Mouse (Mus musculus) forebrain, embryonic 12.5 days (tissue): ENCODE results near the gene Large2. TPM values are rescaled to one million over a fixed set of nuclear protein-coding genes. Genes with fewer than 3 reads are reported as not detected.
A peak's percentile ranks its signal among the peaks of the same experiment; 100 is the strongest.
"Not testable (repeated sequence)": the region's sequence is repeated elsewhere in the genome, so short reads cannot be mapped to it uniquely, and the experiment has no call there.

Experiments
- ATAC-seq: fragments of 200-750 bp; cut with Nextera tagmentation; 2 replicates; pipeline ENCODE4 v1.8.0; 2017; ENCODE audit warnings: moderate TSS enrichment; ENCODE audit not compliant: low FRiP score
- H3K27ac ChIP-seq: fragments of 300-500 bp; sonication (generic); 2 replicates; pipeline ENCODE4 v1.5.1; 2016; ENCODE audit warnings: mild to moderate bottlenecking
- H3K27me3 ChIP-seq: fragments of 300-500 bp; sonication (generic); 2 replicates; pipeline ENCODE4 v1.6.1; 2016; ENCODE audit warnings: mild to moderate bottlenecking
- H3K36me3 ChIP-seq: fragments of 300-500 bp; sonication (generic); replicated peaks from 2 replicates; pipeline ENCODE4 v1.6.1; 2016; ENCODE audit warnings: mild to moderate bottlenecking
- H3K4me1 ChIP-seq: fragments of 300-500 bp; sonication (generic); 2 replicates; pipeline ENCODE4 v1.6.1; 2016
- H3K4me2 ChIP-seq: fragments of 300-500 bp; sonication (generic); 2 replicates; pipeline ENCODE4 v1.6.1; 2016; ENCODE audit warnings: mild to moderate bottlenecking, moderate library complexity
- H3K4me3 ChIP-seq: fragments of 300-500 bp; sonication (generic); replicated peaks from 2 replicates; pipeline ENCODE4 v1.5.1; 2016; ENCODE audit warnings: mild to moderate bottlenecking
- H3K9ac ChIP-seq: fragments of 300-500 bp; sonication (generic); 2 replicates; pipeline ENCODE4 v1.6.1; 2016; ENCODE audit warnings: mild to moderate bottlenecking
- H3K9me3 ChIP-seq: fragments of 300-500 bp; sonication (generic); 2 replicates; pipeline ENCODE4 v1.6.1; 2016
- WGBS: fragments of 180-500 bp; shearing (Covaris S2); methylation state at CpG from one replicate; pipeline ENCODE4 v1.1.7; 2016; 5-methylcytosine and 5-hydroxymethylcytosine counted together
- polyA plus RNA-seq: library from polyadenylated mRNA; unstranded; fragments of >200 nt; fragmentation: Nextera tagmentation; extraction: Ambion mirVana; gene quantifications from 2 replicates; pipeline ENCODE4 v1.2.1, GENCODE M21; 2016

Large2 gene
- polyA plus RNA-seq, 1 experiment from 2014 or later: 5.5 TPM

GRCm38 (mm10) chr2:92401091-92401561 lies 26.5 kb upstream of the Large2 start, which contains the start of gene Mapk8ip1:
Gene Mapk8ip1 (minus strand): TSS chr2:92401263.
- H3K4me1 ChIP-seq: peaks cover 45% of the 10 kb centered on the region
- peak within 1 kb of the TSS; percentile 89 for H3K9ac ChIP-seq
- peak; percentile 71 for ATAC-seq
- H3K27me3 ChIP-seq: no peaks in the 10 kb centered on the region
- H3K9me3 ChIP-seq: no peaks in the 10 kb centered on the region
- peaks cover 26% of the 10 kb centered on the region for H3K36me3 ChIP-seq
- peak within 1 kb of the TSS; percentile 81 for H3K4me3 ChIP-seq
- 3% methylated on average over 29 of the region's 59 CpGs for WGBS
- H3K4me2 ChIP-seq: peak within 1 kb of the TSS; percentile 92
- H3K27ac ChIP-seq: peak within 1 kb of the TSS; percentile 50; the same call in 1 of the 2 replicates

- peak overlapping the region; percentile 81 for H3K4me3 ChIP-seq
- peak overlapping the region; percentile 89 for H3K9ac ChIP-seq
- H3K27ac ChIP-seq: peak overlapping the region; percentile 50; the same call in 1 of the 2 replicates
- H3K4me2 ChIP-seq: peak overlapping the region; percentile 92
- WGBS: 1% methylated on average over 22 of the region's 22 CpGs
- ATAC-seq: peak; percentile 37; the same call in 1 of the 2 replicates
- H3K9me3 ChIP-seq: no peaks in the 10 kb centered on the region
- H3K4me1 ChIP-seq: peaks cover 40% of the 10 kb centered on the region
- H3K27me3 ChIP-seq: no peaks in the 10 kb centered on the region
- H3K36me3 ChIP-seq: peaks cover 21% of the 10 kb centered on the region
Measured at GRCm38 (mm10) chr2:92400682-92401081, 26.0 kb upstream of the Large2 start.

GRCm38 (mm10) chr2:92399877-92400276 lies 25.2 kb upstream of the Large2 start:
- not testable (repeated sequence) for H3K9me3 ChIP-seq, H3K27ac ChIP-seq, ATAC-seq, H3K9ac ChIP-seq, H3K27me3 ChIP-seq
- peaks cover 38% of the 10 kb centered on the region for H3K4me1 ChIP-seq
- WGBS: 44% methylated on average over 3 of the region's 4 CpGs
- H3K4me3 ChIP-seq: peak overlapping the region; percentile 81
- H3K36me3 ChIP-seq: peaks cover 13% of the 10 kb centered on the region
- H3K4me2 ChIP-seq: peak overlapping the region; percentile 92

GRCm38 (mm10) chr2:92397436-92397835 lies 22.8 kb upstream of the Large2 start:
- H3K27me3 ChIP-seq: 0 out of 2 replicates have a peak, but pooled peaks cover 10% of the 10 kb centered on the region
- H3K4me1 ChIP-seq: peaks cover 45% of the 10 kb centered on the region
- H3K27ac ChIP-seq: 0 out of 2 replicates have a peak overlapping the region, but pooled peaks have one; percentile 25
- no peak overlapping the region for H3K4me3 ChIP-seq
- H3K4me2 ChIP-seq: no peak overlapping the region
- H3K9me3 ChIP-seq: no peaks in the 10 kb centered on the region
- ATAC-seq: no peak
- no peaks in the 10 kb centered on the region for H3K36me3 ChIP-seq
- WGBS: 89% methylated on average over 1 of the region's 1 CpGs
- no peak overlapping the region for H3K9ac ChIP-seq

GRCm38 (mm10) chr2:92395535-92395934 lies 20.9 kb upstream of the Large2 start:
- Histone ChIP-seq H3K27me3 (0 out of 2 replicates have a peak, but pooled peaks cover 10% of the 10 kb centered on the region), H3K4me3 (no peak overlapping the region), H3K9ac (no peak overlapping the region), H3K4me2 (no peak overlapping the region), H3K4me1 (peaks cover 58% of the 10 kb centered on the region), H3K27ac (no peak overlapping the region), H3K36me3 (no peaks in the 10 kb centered on the region), H3K9me3 (no peaks in the 10 kb centered on the region)
- 86% methylated on average over 3 of the region's 3 CpGs for WGBS
- ATAC-seq: no peak

- 0 out of 2 replicates have a peak, but pooled peaks cover 10% of the 10 kb centered on the region for H3K27me3 ChIP-seq
- H3K36me3 ChIP-seq: peaks cover 3% of the 10 kb centered on the region
- H3K9ac ChIP-seq: peak overlapping the region; percentile 63
- ATAC-seq: no peak
- H3K9me3 ChIP-seq: no peaks in the 10 kb centered on the region
- peaks cover 60% of the 10 kb centered on the region for H3K4me1 ChIP-seq
- H3K4me2 ChIP-seq: peak overlapping the region; percentile 69
- H3K4me3 ChIP-seq: peak overlapping the region; percentile 37
- 4% methylated on average over 26 of the region's 26 CpGs for WGBS
- H3K27ac ChIP-seq: peak overlapping the region; percentile 91
Measured at GRCm38 (mm10) chr2:92392318-92393264, 17.9 kb upstream of the Large2 start.

- peaks cover 11% of the 10 kb centered on the region for H3K36me3 ChIP-seq
- peaks cover 58% of the 10 kb centered on the region for H3K4me1 ChIP-seq
- H3K4me2 ChIP-seq: peak overlapping the region; percentile 69
- 0 out of 2 replicates have a peak, but pooled peaks cover 10% of the 10 kb centered on the region for H3K27me3 ChIP-seq
- H3K9ac ChIP-seq: peak overlapping the region; percentile 63
- H3K4me3 ChIP-seq: peak overlapping the region; percentile 37
- peak overlapping the region; percentile 91 for H3K27ac ChIP-seq
- no peaks in the 10 kb centered on the region for H3K9me3 ChIP-seq
- ATAC-seq: no peak
- WGBS: 21% methylated on average over 11 of the region's 11 CpGs
Measured at GRCm38 (mm10) chr2:92391703-92392317, 17.1 kb upstream of the Large2 start.

GRCm38 (mm10) chr2:92391116-92391515 lies 16.4 kb upstream of the Large2 start:
- Histone ChIP-seq H3K9me3 (no peaks in the 10 kb centered on the region), H3K4me2 (peak overlapping the region; percentile 69), H3K27ac (0 out of 2 replicates have a peak overlapping the region, but pooled peaks have one; percentile 91), H3K9ac (peak overlapping the region; percentile 63; the same call in 1 of the 2 replicates), H3K36me3 (peaks cover 18% of the 10 kb centered on the region), H3K27me3 (0 out of 2 replicates have a peak, but pooled peaks cover 10% of the 10 kb centered on the region), H3K4me3 (no peak overlapping the region), H3K4me1 (peaks cover 58% of the 10 kb centered on the region)
- no peak for ATAC-seq
- 89% methylated on average over 8 of the region's 8 CpGs for WGBS

- no peak overlapping the region for H3K9ac ChIP-seq
- H3K27me3 ChIP-seq: 0 out of 2 replicates have a peak, but pooled peaks cover 10% of the 10 kb centered on the region
- WGBS: 76% methylated on average over 6 of the region's 6 CpGs
- peaks cover 58% of the 10 kb centered on the region for H3K4me1 ChIP-seq
- H3K4me2 ChIP-seq: peak overlapping the region; percentile 89
- H3K9me3 ChIP-seq: no peaks in the 10 kb centered on the region
- no peak overlapping the region for H3K4me3 ChIP-seq
- H3K27ac ChIP-seq: peak overlapping the region; percentile 85
- no peak for ATAC-seq
- H3K36me3 ChIP-seq: peaks cover 25% of the 10 kb centered on the region
Measured at GRCm38 (mm10) chr2:92390206-92390930, 15.7 kb upstream of the Large2 start.

GRCm38 (mm10) chr2:92389645-92390044 lies 15.0 kb upstream of the Large2 start:
- peaks cover 32% of the 10 kb centered on the region for H3K36me3 ChIP-seq
- no peak overlapping the region for H3K9ac ChIP-seq
- WGBS: 3% methylated on average over 10 of the region's 10 CpGs
- peak overlapping the region; percentile 89 for H3K4me2 ChIP-seq
- peaks cover 58% of the 10 kb centered on the region for H3K4me1 ChIP-seq
- peak overlapping the region; percentile 79 for H3K4me3 ChIP-seq
- H3K27ac ChIP-seq: peak overlapping the region; percentile 85
- no peaks in the 10 kb centered on the region for H3K9me3 ChIP-seq
- H3K27me3 ChIP-seq: 0 out of 2 replicates have a peak, but pooled peaks cover 10% of the 10 kb centered on the region
- ATAC-seq: no peak

GRCm38 (mm10) chr2:92388891-92389641 lies 14.4 kb upstream of the Large2 start:
- peak overlapping the region; percentile 87 for H3K9ac ChIP-seq
- H3K4me3 ChIP-seq: peak overlapping the region; percentile 79
- peak overlapping the region; percentile 85 for H3K27ac ChIP-seq
- H3K9me3 ChIP-seq: no peaks in the 10 kb centered on the region
- ATAC-seq: peak; percentile 95
- H3K27me3 ChIP-seq: 0 out of 2 replicates have a peak, but pooled peaks cover 10% of the 10 kb centered on the region
- peaks cover 38% of the 10 kb centered on the region for H3K36me3 ChIP-seq
- H3K4me1 ChIP-seq: peaks cover 58% of the 10 kb centered on the region
- peak overlapping the region; percentile 89 for H3K4me2 ChIP-seq
- under 1% methylated on average over 57 of the region's 62 CpGs for WGBS
